Mouse (Mus musculus) limb, embryonic 15.5 days (tissue): ENCODE measurements at regions not wholly inside any gene's neighbourhood (a gene's known extent, or its start where the extent isn't known, plus 50 kb on each side); places are given as distances from the start of the nearest gene placed in this dataset.

Experiments
- ATAC-seq: fragments of 200-750 bp; cut with Nextera tagmentation; 2 replicates; pipeline ENCODE4 v1.8.0; 2017; ENCODE audit warnings: low read depth, moderate TSS enrichment; ENCODE audit not compliant: insufficient number of reproducible peaks, low FRiP score, low TSS enrichment
- H3K27ac ChIP-seq: fragments of 300-500 bp; sonication (generic); 2 replicates; pipeline ENCODE4 v1.5.1; 2015; ENCODE audit warnings: moderate library complexity, mild to moderate bottlenecking, inconsistent platforms
- H3K27me3 ChIP-seq: fragments of 300-500 bp; sonication (generic); 2 replicates; pipeline ENCODE4 v1.6.1; 2015; ENCODE audit warnings: inconsistent platforms
- H3K36me3 ChIP-seq: fragments of 300-500 bp; sonication (generic); 2 replicates; pipeline ENCODE4 v1.6.1; 2015; ENCODE audit warnings: inconsistent platforms
- H3K4me1 ChIP-seq: fragments of 300-500 bp; sonication (generic); 2 replicates; pipeline ENCODE4 v1.6.1; 2015; ENCODE audit warnings: inconsistent platforms
- H3K4me2 ChIP-seq: fragments of 300-500 bp; sonication (generic); 2 replicates; pipeline ENCODE4 v1.6.1; 2015; ENCODE audit warnings: mild to moderate bottlenecking, inconsistent platforms
- H3K4me3 ChIP-seq: fragments of 300-500 bp; sonication (generic); 2 replicates; pipeline ENCODE4 v1.5.1; 2015; ENCODE audit warnings: mild to moderate bottlenecking, inconsistent platforms
- H3K9ac ChIP-seq: fragments of 300-500 bp; sonication (generic); 2 replicates; pipeline ENCODE4 v1.6.1; 2015; ENCODE audit warnings: inconsistent platforms
- H3K9me3 ChIP-seq: fragments of 300-500 bp; sonication (generic); 2 replicates; pipeline ENCODE4 v1.6.1; 2016; ENCODE audit warnings: inconsistent platforms
- WGBS: fragments of 180-500 bp; shearing (Covaris S2); methylation state at CpG from one replicate; pipeline ENCODE4 v1.1.7; 2015; 5-methylcytosine and 5-hydroxymethylcytosine counted together

DNA sequence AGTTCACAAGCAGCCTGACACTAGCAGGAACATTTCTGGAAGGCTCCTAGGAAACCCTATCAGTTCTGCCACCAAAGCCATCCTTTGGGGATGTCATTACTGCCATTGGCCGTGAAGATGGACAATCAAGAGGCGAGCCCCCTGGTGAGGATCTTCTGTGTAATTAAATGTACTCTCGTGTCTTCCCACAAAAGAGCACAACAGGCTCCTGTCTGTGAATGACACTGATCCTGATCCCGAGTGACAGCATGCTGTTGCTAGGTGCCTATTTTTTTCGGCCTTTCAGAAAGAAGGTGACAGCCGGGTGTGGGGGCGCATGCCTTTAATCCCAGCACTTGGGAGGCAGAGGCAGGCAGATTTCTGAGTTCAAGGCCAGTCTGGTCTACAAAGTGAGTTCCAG lies 92.5 kb upstream of the Armc2 start:
- WGBS, result 89% methylated on average over 7 of the region's 7 CpGs
- no peaks in the 10 kb centered on the region for H3K27me3 ChIP-seq
- ATAC-seq, result no peak

DNA sequence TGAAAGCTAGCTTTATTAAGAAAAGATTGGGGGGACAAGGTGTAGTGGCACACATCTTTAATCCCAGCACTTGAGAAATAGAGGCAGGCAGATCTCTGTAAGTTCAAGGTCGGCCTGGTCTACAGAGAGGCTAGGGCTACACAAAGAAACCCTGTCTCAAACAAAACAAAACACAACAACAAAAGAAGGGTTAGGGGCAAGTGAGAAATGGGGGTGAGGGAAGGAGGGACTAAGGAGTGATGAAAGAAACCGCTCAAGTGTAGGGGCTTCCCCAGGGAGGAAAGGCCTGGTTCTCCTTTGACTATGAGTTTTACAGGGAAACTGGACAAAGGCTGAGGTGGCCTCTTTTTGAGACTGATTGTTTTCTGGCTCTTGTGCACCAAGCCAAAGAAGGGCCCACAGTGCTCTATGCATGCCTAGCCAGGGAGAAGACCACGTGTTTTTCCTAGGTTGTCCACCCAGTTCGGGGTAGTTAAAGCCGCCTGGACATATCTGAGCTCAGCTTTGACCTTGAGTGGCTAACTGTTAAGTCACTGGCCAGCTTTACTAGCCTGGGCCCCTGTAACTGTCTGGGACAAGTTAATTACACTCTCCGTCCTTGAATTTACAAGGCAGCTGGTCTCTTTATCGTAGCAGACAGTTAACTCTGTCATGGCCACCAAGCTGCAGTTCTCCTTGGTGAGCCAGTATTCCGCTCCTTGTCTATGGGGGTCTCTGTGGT lies 90.2 kb upstream of the Armc2 start:
- Histone ChIP-seq H3K9ac (no peak overlapping the region), H3K4me2 (no peak overlapping the region), H3K27ac (no peak overlapping the region), H3K4me1 (peaks cover 15% of the 10 kb centered on the region), H3K27me3 (no peaks in the 10 kb centered on the region), H3K9me3 (no peaks in the 10 kb centered on the region), H3K4me3 (no peak overlapping the region), H3K36me3 (no peaks in the 10 kb centered on the region)
- no peak for ATAC-seq
- WGBS, result 37% methylated on average over 8 of the region's 8 CpGs

More for the DNA sequence above, 92.5 kb upstream of the Armc2 start:
- no peaks in the 10 kb centered on the region for H3K36me3 ChIP-seq
- no peak overlapping the region for H3K4me2 ChIP-seq
- H3K4me3 ChIP-seq, result no peak overlapping the region
- H3K4me1 ChIP-seq, result peaks cover 23% of the 10 kb centered on the region
- no peak overlapping the region for H3K27ac ChIP-seq
- no peak overlapping the region for H3K9ac ChIP-seq
- H3K9me3 ChIP-seq, result no peaks in the 10 kb centered on the region

DNA sequence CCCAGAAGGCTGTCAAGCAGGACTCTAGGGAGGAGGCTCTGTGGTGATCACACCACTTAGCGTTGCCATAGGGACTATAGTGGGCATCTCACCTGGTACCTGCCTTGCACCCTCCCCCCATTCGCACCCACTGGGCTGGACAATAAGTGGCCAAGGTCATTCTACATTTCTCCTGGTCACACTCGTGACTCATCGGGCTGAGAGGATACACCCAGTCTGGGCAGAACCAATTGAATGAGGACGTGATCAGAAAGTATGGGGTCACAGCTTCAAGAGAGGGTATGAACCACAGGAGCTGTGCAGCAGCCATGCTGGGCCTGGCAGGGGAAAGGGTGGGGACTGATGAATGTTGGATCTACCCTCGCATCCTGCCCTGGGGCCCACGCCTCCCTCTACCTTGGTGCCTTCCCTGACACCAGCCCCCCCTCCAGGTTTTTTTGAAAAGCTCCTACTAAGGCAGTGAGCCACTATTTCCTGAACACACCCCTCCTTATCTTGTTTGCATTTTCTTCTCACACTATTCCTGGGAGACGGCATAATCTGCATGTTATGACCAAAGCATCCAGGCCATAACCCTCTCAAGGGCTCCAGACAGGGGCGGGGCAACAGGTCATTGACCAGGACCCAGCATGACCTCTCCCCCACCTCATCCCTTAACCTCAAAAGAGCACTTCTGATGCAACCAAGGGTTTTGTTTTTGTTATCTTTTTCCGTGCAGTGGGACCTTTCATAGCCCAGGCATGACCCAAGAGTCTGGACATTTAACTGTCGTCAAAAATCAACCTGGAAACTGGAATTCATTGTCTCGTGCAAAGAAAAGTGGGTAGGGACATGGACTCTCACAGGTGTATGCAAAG lies 89.4 kb upstream of the Armc2 start:
- WGBS, result 78% methylated on average over 12 of the region's 12 CpGs

DNA sequence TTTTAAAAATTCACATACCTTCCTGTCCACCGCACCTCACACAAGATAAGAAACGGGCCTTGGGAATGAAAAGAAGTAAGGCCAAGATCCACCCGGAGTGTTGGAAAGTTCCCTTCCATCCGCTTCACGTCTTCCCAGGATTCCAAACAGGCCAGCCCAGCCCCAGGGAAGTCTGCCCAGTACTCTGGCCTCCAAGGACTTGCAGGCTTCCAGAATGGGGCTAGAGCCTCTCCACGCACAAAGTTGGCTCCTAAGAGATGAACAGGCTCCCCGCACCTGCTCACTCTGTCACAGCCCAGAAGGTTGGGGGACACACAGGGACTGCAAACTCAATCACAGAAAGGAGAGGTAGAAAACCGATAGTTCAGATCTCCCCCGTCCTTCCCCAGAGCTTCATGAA lies 88.4 kb upstream of the Armc2 start:
- H3K36me3 ChIP-seq, result no peaks in the 10 kb centered on the region
- no peak overlapping the region for H3K27ac ChIP-seq
- no peak for ATAC-seq
- H3K27me3 ChIP-seq, result no peaks in the 10 kb centered on the region
- H3K4me1 ChIP-seq, result peaks cover 15% of the 10 kb centered on the region
- no peak overlapping the region for H3K4me2 ChIP-seq
- WGBS, result 78% methylated on average over 9 of the region's 9 CpGs
- H3K9me3 ChIP-seq, result no peaks in the 10 kb centered on the region
- H3K4me3 ChIP-seq, result no peak overlapping the region
- no peak overlapping the region for H3K9ac ChIP-seq

More for the DNA sequence above, 89.4 kb upstream of the Armc2 start:
- no peak for ATAC-seq
- no peak overlapping the region for H3K27ac ChIP-seq
- no peak overlapping the region for H3K4me3 ChIP-seq
- no peaks in the 10 kb centered on the region for H3K36me3 ChIP-seq
- no peaks in the 10 kb centered on the region for H3K9me3 ChIP-seq
- no peak overlapping the region for H3K9ac ChIP-seq
- H3K4me2 ChIP-seq, result no peak overlapping the region
- peaks cover 15% of the 10 kb centered on the region for H3K4me1 ChIP-seq
- no peaks in the 10 kb centered on the region for H3K27me3 ChIP-seq

DNA sequence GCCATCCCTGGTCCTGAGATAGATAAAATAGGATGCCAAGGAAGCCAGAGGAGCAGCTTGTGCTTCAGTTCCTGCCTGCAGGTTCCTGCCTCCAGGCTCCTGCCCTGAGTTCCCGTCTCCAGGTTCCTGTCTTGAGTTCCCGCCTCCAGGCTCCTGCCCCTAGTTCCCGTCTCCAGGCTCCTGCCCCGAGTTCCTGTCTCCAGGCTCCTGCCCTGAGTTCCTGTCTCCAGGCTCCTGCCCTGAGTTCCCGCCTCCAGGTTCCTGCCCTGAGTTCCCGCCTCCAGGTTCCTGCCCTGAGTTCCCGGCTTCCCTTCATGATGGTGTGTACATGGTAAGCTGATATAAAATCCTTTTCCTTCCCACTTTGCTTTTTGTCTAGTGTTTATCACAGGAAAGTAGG lies 86.8 kb upstream of the Armc2 start:
- H3K27ac ChIP-seq, result no peak overlapping the region
- no peak for ATAC-seq
- H3K4me1 ChIP-seq, result peaks cover 15% of the 10 kb centered on the region
- H3K9ac ChIP-seq, result no peak overlapping the region
- H3K4me2 ChIP-seq, result no peak overlapping the region
- no peaks in the 10 kb centered on the region for H3K9me3 ChIP-seq
- no peak overlapping the region for H3K4me3 ChIP-seq
- H3K36me3 ChIP-seq, result no peaks in the 10 kb centered on the region
- WGBS, result 92% methylated on average over 7 of the region's 7 CpGs
- H3K27me3 ChIP-seq, result no peaks in the 10 kb centered on the region

DNA sequence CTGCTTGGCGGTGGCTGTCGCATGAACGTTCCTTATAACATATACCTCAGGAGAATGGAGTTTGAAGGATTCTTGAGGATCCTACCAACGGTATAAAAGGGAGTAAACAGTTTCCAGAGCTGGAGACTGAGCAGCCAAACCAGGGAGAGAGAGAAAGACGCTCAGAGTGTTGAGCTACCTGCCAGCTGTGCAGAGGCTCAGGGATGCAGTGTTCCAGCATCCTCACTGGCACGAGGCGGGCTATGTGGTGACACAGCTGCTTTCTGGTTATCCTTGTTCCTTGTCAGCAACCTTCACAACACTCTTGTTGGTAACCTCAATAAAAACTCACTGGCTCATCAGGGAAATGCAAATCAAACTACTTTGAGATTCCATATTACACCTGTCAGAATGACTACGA lies 84.1 kb upstream of the Armc2 start:
- Histone ChIP-seq H3K9ac (no peak overlapping the region), H3K4me2 (no peak overlapping the region), H3K4me1 (0 out of 2 replicates have a peak, but pooled peaks cover 3% of the 10 kb centered on the region), H3K9me3 (no peaks in the 10 kb centered on the region), H3K4me3 (no peak overlapping the region), H3K27me3 (no peaks in the 10 kb centered on the region), H3K36me3 (no peaks in the 10 kb centered on the region), H3K27ac (no peak overlapping the region)
- no peak for ATAC-seq
- WGBS, result 83% methylated on average over 8 of the region's 8 CpGs

DNA sequence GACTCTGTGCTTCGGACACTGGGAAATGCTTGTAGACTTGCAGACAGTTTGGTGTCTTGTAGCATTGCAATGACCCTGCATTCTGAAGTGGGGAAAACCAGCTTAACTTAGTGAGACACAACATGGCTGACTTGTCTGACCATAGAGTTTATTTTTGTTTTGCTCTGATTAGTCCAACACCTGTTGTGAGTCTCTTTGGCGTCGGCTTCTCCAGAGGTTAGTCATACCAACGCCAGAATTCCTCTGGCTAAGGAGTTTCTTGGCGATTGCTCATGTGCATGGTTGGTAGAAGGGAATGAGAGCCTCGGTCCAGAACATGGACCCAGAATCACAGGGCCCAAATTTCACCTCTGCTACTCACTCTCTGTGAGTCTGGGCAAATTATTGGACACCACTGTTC lies 82.9 kb upstream of the Armc2 start:
- Histone ChIP-seq H3K36me3 (no peaks in the 10 kb centered on the region), H3K27me3 (no peaks in the 10 kb centered on the region), H3K4me3 (no peak overlapping the region), H3K9me3 (no peaks in the 10 kb centered on the region), H3K4me2 (no peak overlapping the region), H3K9ac (no peak overlapping the region), H3K4me1 (no peaks in the 10 kb centered on the region), H3K27ac (no peak overlapping the region)
- 76% methylated on average over 6 of the region's 6 CpGs for WGBS
- ATAC-seq, result no peak

DNA sequence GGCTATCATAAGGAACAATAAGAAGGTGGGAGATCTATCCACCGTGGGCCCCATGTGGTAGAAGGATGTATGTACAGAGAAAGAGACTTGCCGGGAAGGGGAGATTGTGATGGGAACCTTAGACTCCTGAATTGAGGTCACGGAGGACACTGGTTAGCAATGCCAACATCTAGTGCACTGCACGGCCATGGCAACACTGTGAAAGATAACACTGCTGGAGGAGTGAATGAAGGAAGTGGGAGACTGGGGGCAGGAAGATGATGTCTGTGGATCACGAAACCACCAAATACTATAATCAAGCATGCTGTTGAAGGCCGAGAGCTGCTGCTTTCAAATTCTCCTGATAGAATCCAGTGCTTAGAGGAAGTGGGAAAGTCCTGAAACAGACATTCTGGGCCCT lies 78.7 kb upstream of the Armc2 start:
- no peaks in the 10 kb centered on the region for H3K9me3 ChIP-seq
- peaks cover 13% of the 10 kb centered on the region for H3K4me1 ChIP-seq
- no peaks in the 10 kb centered on the region for H3K27me3 ChIP-seq
- ATAC-seq, result no peak
- no peak overlapping the region for H3K4me2 ChIP-seq
- H3K9ac ChIP-seq, result no peak overlapping the region
- WGBS, result 87% methylated on average over 6 of the region's 6 CpGs
- H3K36me3 ChIP-seq, result no peaks in the 10 kb centered on the region
- no peak overlapping the region for H3K27ac ChIP-seq
- no peak overlapping the region for H3K4me3 ChIP-seq

DNA sequence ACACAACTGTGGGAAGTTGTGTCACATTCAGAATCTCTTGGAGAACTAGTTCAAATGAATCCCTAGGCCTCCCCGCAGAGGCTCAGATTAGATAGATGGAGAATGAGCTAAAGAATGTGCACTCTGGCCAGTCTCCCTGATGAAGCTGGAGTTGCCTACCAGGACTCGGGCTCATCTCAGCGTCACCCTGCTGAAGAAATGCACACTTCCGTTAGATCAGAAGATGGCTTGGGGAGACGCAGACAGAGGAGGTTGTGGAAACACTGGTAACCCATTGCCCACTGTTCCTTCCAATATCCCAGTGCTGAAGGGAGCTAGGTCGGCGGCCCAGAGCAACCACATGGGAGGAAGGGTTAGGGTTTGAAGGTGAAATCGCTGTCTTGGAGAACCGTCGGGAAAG lies 77.7 kb upstream of the Armc2 start:
- no peak for ATAC-seq
- peaks cover 17% of the 10 kb centered on the region for H3K4me1 ChIP-seq
- no peaks in the 10 kb centered on the region for H3K36me3 ChIP-seq
- 93% methylated on average over 10 of the region's 10 CpGs for WGBS
- H3K4me2 ChIP-seq, result no peak overlapping the region
- no peak overlapping the region for H3K27ac ChIP-seq
- H3K9ac ChIP-seq, result no peak overlapping the region
- H3K4me3 ChIP-seq, result no peak overlapping the region
- no peaks in the 10 kb centered on the region for H3K27me3 ChIP-seq
- no peaks in the 10 kb centered on the region for H3K9me3 ChIP-seq

DNA sequence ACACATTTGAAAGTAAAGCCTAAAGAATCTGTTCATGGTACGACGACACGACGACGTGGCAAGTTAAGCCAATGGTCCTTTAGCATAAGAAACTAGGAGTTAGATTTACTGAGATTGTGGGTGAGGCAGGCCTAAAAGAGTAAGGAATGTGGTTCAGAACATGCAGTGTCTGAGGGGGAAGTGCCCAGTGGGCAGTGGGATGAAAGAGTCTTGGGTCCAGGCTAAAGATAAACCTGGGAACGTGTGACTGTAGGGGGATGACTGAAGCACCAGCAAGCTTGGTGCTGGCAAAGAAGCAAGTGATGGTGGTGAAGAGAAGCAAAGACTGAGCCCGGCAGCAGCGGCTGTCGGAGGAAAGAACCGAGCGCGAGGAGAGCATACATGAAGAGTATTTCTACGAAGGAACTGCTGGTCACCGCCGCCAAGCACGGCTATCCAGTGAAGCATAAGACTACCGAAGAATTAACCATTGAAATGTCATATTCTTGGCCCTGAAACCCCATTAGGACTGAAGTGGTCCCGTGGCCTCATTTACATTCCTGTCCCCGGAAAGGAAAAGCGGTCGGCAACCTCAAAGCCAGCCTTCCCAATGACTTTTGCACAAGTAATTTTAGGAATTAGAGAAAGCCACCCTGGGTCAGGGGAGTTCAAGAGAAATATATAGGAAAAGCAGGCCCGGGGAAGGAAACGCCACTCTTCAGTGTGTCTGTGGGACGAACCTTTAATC lies 76.2 kb upstream of the Armc2 start:
- Histone ChIP-seq H3K9me3 (no peaks in the 10 kb centered on the region), H3K4me1 (peaks cover 31% of the 10 kb centered on the region), H3K27me3 (no peaks in the 10 kb centered on the region), H3K4me3 (no peak overlapping the region), H3K36me3 (no peaks in the 10 kb centered on the region), H3K9ac (no peak overlapping the region), H3K4me2 (no peak overlapping the region), H3K27ac (no peak overlapping the region)
- WGBS, result 82% methylated on average over 24 of the region's 24 CpGs
- no peak for ATAC-seq

DNA sequence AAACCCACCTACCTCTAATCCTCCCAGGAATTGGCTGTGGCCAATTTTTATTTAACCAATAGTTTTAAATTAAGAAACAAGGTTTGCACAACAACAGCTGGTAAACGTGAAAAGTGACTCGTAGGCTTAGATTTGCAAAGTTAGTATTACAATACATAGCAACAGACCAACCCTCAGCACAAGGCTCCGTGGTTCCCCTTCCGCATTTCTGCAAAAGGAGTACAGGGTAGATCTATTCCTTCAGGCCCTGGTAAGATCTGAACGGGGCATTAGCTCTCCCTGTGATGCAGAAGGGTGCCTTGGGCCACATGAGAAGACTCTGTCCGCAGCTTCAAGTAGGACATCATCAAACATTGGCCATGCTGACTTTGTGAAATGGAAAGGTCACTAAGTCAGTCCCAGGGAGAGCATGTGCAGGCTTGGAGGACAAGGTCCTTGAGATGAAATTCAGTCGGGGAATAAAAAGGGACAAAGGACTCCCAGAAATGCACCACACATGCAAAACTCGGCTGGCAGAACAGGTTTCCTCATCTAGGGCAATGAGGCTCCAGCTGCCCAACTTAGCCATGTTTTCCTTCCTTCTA lies 75.0 kb upstream of the Armc2 start:
- Histone ChIP-seq H3K4me3 (no peak overlapping the region), H3K27ac (peak overlapping the region; percentile 18; the same call in 1 of the 2 replicates), H3K4me2 (no peak overlapping the region), H3K36me3 (no peaks in the 10 kb centered on the region), H3K9ac (no peak overlapping the region), H3K9me3 (no peaks in the 10 kb centered on the region), H3K27me3 (no peaks in the 10 kb centered on the region), H3K4me1 (peaks cover 42% of the 10 kb centered on the region)
- WGBS, result 82% methylated on average over 8 of the region's 8 CpGs
- no peak for ATAC-seq
